Mouse (Mus musculus): ENCODE results near the gene Plk3. TPM values are rescaled to one million over a fixed set of nuclear protein-coding genes. Genes with fewer than 3 reads are reported as not detected.
"Not testable (repeated sequence)": the region's sequence is repeated elsewhere in the genome, so short reads cannot be mapped to it uniquely, and the experiment has no call there.

Gene Plk3
- total RNA-seq (2015; ENCODE audit: low replicate concordance) (not detected in 2 replicates), total RNA-seq (2017; ENCODE audit: low replicate concordance) (0.51 and 0.61 TPM in 2 replicates)

GRCm38 (mm10) chr4:117133817-117134600, at the start of gene Plk3:
Plk3 (minus strand) TSS chr4:117133963.
- peak; percentile 92 for ATAC-seq (replicated peaks; ENCODE audit: low FRiP score, poor library complexity, severe bottlenecking)

GRCm38 (mm10) chr4:117182759-117183096, 49.0 kb upstream of the Plk3 start:
- ATAC-seq (replicated peaks; ENCODE audit: low FRiP score, poor library complexity, severe bottlenecking), result not testable (repeated sequence)

- peak; percentile 97 for ATAC-seq (replicated peaks; ENCODE audit: low FRiP score, poor library complexity, severe bottlenecking)
Measured at GRCm38 (mm10) chr4:117181863-117182758, 48.3 kb upstream of the Plk3 start, which contains the start of gene Kif2c. Kif2c (minus strand) TSS chr4:117182639.

- ATAC-seq (replicated peaks; ENCODE audit: low FRiP score, poor library complexity, severe bottlenecking), result no peak
Measured at GRCm38 (mm10) chr4:117169936-117170335, 36.2 kb upstream of the Plk3 start.

GRCm38 (mm10) chr4:117161183-117161582, 27.4 kb upstream of the Plk3 start:
- no peak for ATAC-seq (replicated peaks; ENCODE audit: low FRiP score, poor library complexity, severe bottlenecking)

GRCm38 (mm10) chr4:117159666-117160065, 25.9 kb upstream of the Plk3 start:
- no peak for ATAC-seq (replicated peaks; ENCODE audit: low FRiP score, poor library complexity, severe bottlenecking)

GRCm38 (mm10) chr4:117156372-117156771, 22.6 kb upstream of the Plk3 start:
- ATAC-seq (replicated peaks; ENCODE audit: low FRiP score, poor library complexity, severe bottlenecking), result no peak

GRCm38 (mm10) chr4:117155792-117156355, 22.1 kb upstream of the Plk3 start, which contains the start of gene Rps8:
Rps8 (minus strand) TSS chr4:117156243.
- peak; percentile 93 for ATAC-seq (replicated peaks; ENCODE audit: low FRiP score, poor library complexity, severe bottlenecking)

- ATAC-seq (replicated peaks; ENCODE audit: low FRiP score, poor library complexity, severe bottlenecking), result 0 out of 2 replicates have a peak, but pooled peaks have one; percentile 26
Measured at GRCm38 (mm10) chr4:117155020-117155791, 21.4 kb upstream of the Plk3 start.

- no peak for ATAC-seq (replicated peaks; ENCODE audit: low FRiP score, poor library complexity, severe bottlenecking)
Measured at GRCm38 (mm10) chr4:117152714-117153113, 19.0 kb upstream of the Plk3 start.

- no peak for ATAC-seq (replicated peaks; ENCODE audit: low FRiP score, poor library complexity, severe bottlenecking)
Measured at GRCm38 (mm10) chr4:117151416-117151815, 17.7 kb upstream of the Plk3 start.

- no peak for ATAC-seq (replicated peaks; ENCODE audit: low FRiP score, poor library complexity, severe bottlenecking)
Measured at GRCm38 (mm10) chr4:117150212-117150733, 16.5 kb upstream of the Plk3 start.

GRCm38 (mm10) chr4:117149291-117150211, 15.8 kb upstream of the Plk3 start:
- ATAC-seq (replicated peaks; ENCODE audit: low FRiP score, poor library complexity, severe bottlenecking), result no peak

- ATAC-seq (replicated peaks; ENCODE audit: low FRiP score, poor library complexity, severe bottlenecking), result no peak
Measured at GRCm38 (mm10) chr4:117148815-117149214, 15.1 kb upstream of the Plk3 start.

- ATAC-seq (replicated peaks; ENCODE audit: low FRiP score, poor library complexity, severe bottlenecking), result no peak
Measured at GRCm38 (mm10) chr4:117148047-117148713, 14.4 kb upstream of the Plk3 start.

- peak; percentile 78 for ATAC-seq (replicated peaks; ENCODE audit: low FRiP score, poor library complexity, severe bottlenecking)
Measured at GRCm38 (mm10) chr4:117146176-117146575, 12.4 kb upstream of the Plk3 start.

GRCm38 (mm10) chr4:117145248-117145647, 11.5 kb upstream of the Plk3 start:
- no peak for ATAC-seq (replicated peaks; ENCODE audit: low FRiP score, poor library complexity, severe bottlenecking)

GRCm38 (mm10) chr4:117143023-117143422, 9.3 kb upstream of the Plk3 start:
- no peak for ATAC-seq (replicated peaks; ENCODE audit: low FRiP score, poor library complexity, severe bottlenecking)
